In genomic region chr15:79519400-79520220, GRCm38 (mm10) we compare ENCODE assay signal across 19 mouse cellular contexts. TPM values are rescaled to one million over a fixed set of nuclear protein-coding genes. Genes with fewer than 3 reads are reported as not detected.
DNase-seq lines count a peak whose midpoint lies in the region; ATAC-seq and TF ChIP-seq lines count a peak whose summit lies in the region.
"Had no signal": no experiment of that assay in that cellular context is flagged by ENCODE, and none has a peak within 500 bp of the region (broad histone marks: within the 10 kb centered on the region; RNA-seq: fewer than 3 reads in every experiment).

No protein-coding gene starts in this region.

- no peaks in the 10 kb centered on the region for H3K9me3 ChIP-seq in ES-E14 (ENCODE audit: control insufficient read depth, insufficient read depth, low read depth, low read length)
- H3K9me3 ChIP-seq in liver, embryonic 14.5 days (ENCODE audit: control insufficient read depth, low read length) = no peaks in the 10 kb centered on the region
- H3K9me3 ChIP-seq: heart, embryonic 15.5 days; hindbrain, embryonic 12.5 days; intestine, embryonic 15.5 days; neural tube, embryonic 15.5 days had no signal

- H3K4me2 ChIP-seq in liver, embryonic 14.5 days (ENCODE audit: low read depth) = peak overlapping the region; percentile 27; the same call in 1 of the 2 replicates
- H3K4me2 ChIP-seq: heart, embryonic 15.5 days; hindbrain, embryonic 12.5 days; intestine, embryonic 15.5 days; neural tube, embryonic 15.5 days had no signal

- in situ Hi-C loops in ES-E14 (cut with MboI; ENCODE audit: low sequenced_read_pairs in 2 of 2, unreplicated experiment in 2 of 2) = no loop called here

- peak overlapping the region; percentile 75 for H3K27ac ChIP-seq in ES-E14 (ENCODE audit: insufficient read depth, low read depth, low read length, poor library complexity, severe bottlenecking)
- H3K27ac ChIP-seq in liver, embryonic 14.5 days = no peak overlapping the region
- H3K27ac ChIP-seq: heart, embryonic 15.5 days; hindbrain, embryonic 12.5 days; intestine, embryonic 15.5 days; neural tube, embryonic 15.5 days had no signal

- peaks cover 8 to 26% of the 10 kb centered on the region in 2 experiments; a peak in 3 of 4 replicates for H3K4me1 ChIP-seq in ES-E14 (ENCODE audit: control insufficient read depth in 2 of 2, insufficient read depth in 2 of 2, low read length in 2 of 2, poor library complexity in 1 of 2)
- peaks cover 11 to 13% of the 10 kb centered on the region in 2 experiments for H3K4me1 ChIP-seq in liver, embryonic 14.5 days (replicated peaks; ENCODE audit: control insufficient read depth in 2 of 2, insufficient read depth in 2 of 2, low read length in 1 of 2)

- TF ChIP-seq CTCF in liver, embryonic 14.5 days (IDR thresholded peaks at IDR 0.05; ENCODE audit: low read depth) = no peak

- TF ChIP-seq EP300 in liver, embryonic 14.5 days (IDR thresholded peaks at IDR 0.05; ENCODE audit: low read depth) = no peak

- peaks cover 5% of the 10 kb centered on the region; the same call in 1 of the 2 replicates for H3K36me3 ChIP-seq in ES-E14 (ENCODE audit: control insufficient read depth, insufficient read depth, low read length, poor library complexity, severe bottlenecking)
- no peaks in the 10 kb centered on the region for H3K36me3 ChIP-seq in liver, embryonic 14.5 days (replicated peaks; ENCODE audit: control insufficient read depth, insufficient read depth, low read depth)
- H3K36me3 ChIP-seq: hindbrain, embryonic 12.5 days; neural tube, embryonic 15.5 days had no signal

- DNase-seq in 416B (ENCODE audit: low read depth) = peak; percentile 77
- peak; percentile 54 for DNase-seq in ES-E14 (ENCODE audit: low read depth, low spot score)
- DNase-seq in liver, embryonic 14.5 days (ENCODE audit: low read depth in 3 of 3, low spot score in 3 of 3) = peak; percentile 10 to 28 (median 26)
- DNase-seq in gastrocnemius, adult 18-20 months (ENCODE audit: low spot score) = no peak
- DNase-seq in T-cell, adult 2 months (ENCODE audit: low spot score) = no peak
- no peak for DNase-seq in lung, postnatal 25 days (ENCODE audit: low spot score)
- DNase-seq: cerebellum, adult 18-20 months; forebrain, postnatal 0 days; gastrocnemius, postnatal 14 days; kidney, postnatal 36 days; lung, adult 18-20 months; spleen, adult 18-20 months had no signal

- H3K27me3 ChIP-seq in liver, embryonic 14.5 days (ENCODE audit: control insufficient read depth, insufficient read depth, low read length) = peaks cover 36% of the 10 kb centered on the region

- 0 out of 2 replicates have a peak, but pooled peaks have one; percentile 31 for ATAC-seq in erythroid progenitor cell, adult 5-6 weeks (replicated peaks; ENCODE audit: low FRiP score, poor library complexity, severe bottlenecking)
- ATAC-seq in liver, embryonic 14.5 days (ENCODE audit: insufficient read depth) = peak; percentile 21; the same call in 1 of the 2 replicates
- ATAC-seq: CD4-positive, CD25-positive, alpha-beta regulatory T cell, adult 4 months; forebrain, postnatal 0 days; intestine, embryonic 15.5 days had no signal

- H3K4me3 ChIP-seq in ES-E14 (ENCODE audit: insufficient read depth in 1 of 2, low read depth in 1 of 2, low read length in 2 of 2, poor library complexity in 1 of 2, severe bottlenecking in 1 of 2) = peak overlapping the region in 1 of 2 experiments; percentile 16; a peak in 1 of 4 replicates
- no peak overlapping the region for H3K4me3 ChIP-seq in liver, embryonic 14.5 days (ENCODE audit: insufficient read depth in 1 of 2, low read depth in 2 of 2, low read length in 2 of 2)
- H3K4me3 ChIP-seq: heart, embryonic 15.5 days; hindbrain, embryonic 12.5 days; intestine, embryonic 15.5 days; neural tube, embryonic 15.5 days had no signal

- WGBS in liver, embryonic 14.5 days (ENCODE audit: insufficient replicate concordance) = 31% methylated on average over 16 of the region's 16 CpGs

- no peak overlapping the region for H3K9ac ChIP-seq in ES-E14 (ENCODE audit: insufficient read depth, low read depth, low read length, poor library complexity, severe bottlenecking)
- H3K9ac ChIP-seq in liver, embryonic 14.5 days (replicated peaks) = no peak overlapping the region
- H3K9ac ChIP-seq: forebrain, postnatal 0 days; heart, embryonic 15.5 days; hindbrain, embryonic 12.5 days; intestine, embryonic 15.5 days; neural tube, embryonic 15.5 days had no signal

TF ChIP-seq in ES-E14, 5 proteins besides CTCF, POLR2A, EP300 and RAD21:
- peak; percentile 88 for TF ChIP-seq ZNF384 (IDR thresholded peaks at IDR 0.05; ENCODE audit: low read depth, low read length)
- no peak for TF ChIP-seq CHD2 (IDR thresholded peaks at IDR 0.05; ENCODE audit: low read depth, low read length)
- TF ChIP-seq MAFK (IDR thresholded peaks at IDR 0.05; ENCODE audit: insufficient read depth, low read depth, low read length) = no peak
- no peak for TF ChIP-seq ZC3H11A (IDR thresholded peaks at IDR 0.05; ENCODE audit: borderline replicate concordance, low read depth, low read length)
- no peak for TF ChIP-seq HCFC1 (IDR thresholded peaks at IDR 0.05; ENCODE audit: borderline replicate concordance, insufficient read depth, low read length)

RNA-seq across cellular contexts. Expression of gene Kdelr3, which starts 3.4 kb away (rescaled TPM):
- total RNA-seq in ES-E14 (2012; rRNA removed) = 16.2 and 25.6 TPM in 2 replicates
- 1.1 TPM in 1 of 2 replicates, not detected in the other for total RNA-seq in erythroid progenitor cell, adult 5-6 weeks (2015; ENCODE audit: low replicate concordance)
- total RNA-seq in erythroid progenitor cell, adult 5-6 weeks (2017; ENCODE audit: low replicate concordance) = not detected in 2 replicates
- 2.3 and 2.6 TPM in 2 replicates for polyA plus RNA-seq in liver, embryonic 14.5 days (2012; rRNA removed)
- polyA plus RNA-seq in liver, embryonic 14.5 days (2014; fragmentation: Nextera tagmentation; extraction: Ambion mirVana) = 3.2 TPM in 2 replicates
- total RNA-seq in gastrocnemius, adult 18-20 months (2021) = 1 to 10 TPM; 1.3 to 2.0 TPM
- total RNA-seq: megakaryocyte, adult 5-6 weeks had no signal
- polyA plus RNA-seq: CD4-positive, CD25-positive, alpha-beta regulatory T cell, adult 4 months had no signal

RNA-seq across cellular contexts. Expression of gene Kcnj4, which starts 14.6 kb away (rescaled TPM):
- total RNA-seq in ES-E14 (2012; rRNA removed) = 3.2 and 5.8 TPM in 2 replicates
- total RNA-seq in erythroid progenitor cell, adult 5-6 weeks (2015; ENCODE audit: low replicate concordance) = not detected in 2 replicates
- not detected in 2 replicates for total RNA-seq in erythroid progenitor cell, adult 5-6 weeks (2017; ENCODE audit: low replicate concordance)
- polyA plus RNA-seq in liver, embryonic 14.5 days (2012; rRNA removed) = not detected in 2 replicates
- polyA plus RNA-seq in liver, embryonic 14.5 days (2014; fragmentation: Nextera tagmentation; extraction: Ambion mirVana) = not detected in 2 replicates
- not detected for total RNA-seq in gastrocnemius, adult 18-20 months (2021)
- total RNA-seq: megakaryocyte, adult 5-6 weeks had no signal
- polyA plus RNA-seq: CD4-positive, CD25-positive, alpha-beta regulatory T cell, adult 4 months; hindbrain, embryonic 12.5 days; intestine, embryonic 15.5 days; neural tube, embryonic 15.5 days had no signal

RNA-seq across cellular contexts. Expression of gene Ddx17, which starts 26.9 kb away (rescaled TPM):
- 186 and 211 TPM in 2 replicates for total RNA-seq in ES-E14 (2012; rRNA removed)
- total RNA-seq in erythroid progenitor cell, adult 5-6 weeks (2015; ENCODE audit: low replicate concordance) = 117 and 144 TPM in 2 replicates
- 145 and 216 TPM in 2 replicates for total RNA-seq in erythroid progenitor cell, adult 5-6 weeks (2017; ENCODE audit: low replicate concordance)
- polyA plus RNA-seq in liver, embryonic 14.5 days (2012; rRNA removed) = 71.4 and 104 TPM in 2 replicates
- 13.9 and 19.0 TPM in 2 replicates for polyA plus RNA-seq in liver, embryonic 14.5 days (2014; fragmentation: Nextera tagmentation; extraction: Ambion mirVana)
- total RNA-seq in gastrocnemius, adult 18-20 months (2021) = 10 to 100 TPM; 52.5 to 75.6 TPM

Comparison
In these comparisons a context has a peak if more than half of its experiments do, and no peak if none do; other contexts are left out.
1. DNase-seq: peak in 416B (single experiment), ES-E14 (single experiment) and liver, embryonic 14.5 days (3 of 3); none in gastrocnemius, adult 18-20 months (single experiment), T-cell, adult 2 months (single experiment) and lung, postnatal 25 days (single experiment).